Mouse (Mus musculus) liver, postnatal 0 days (tissue): Measurements from ENCODE around the gene Ccl25.

Experiments used
- CTCF ChIP-seq: sonication (generic); IDR thresholded peaks from 2 replicates; pipeline ENCODE4 v1.5.1; 2016; ENCODE audit warnings: antibody characterized with exemption, low read depth
- EP300 ChIP-seq: IDR thresholded peaks from 2 replicates; pipeline ENCODE4 v1.6.1; 2016; ENCODE audit warnings: antibody characterized with exemption, low read depth, mild to moderate bottlenecking

DNA sequence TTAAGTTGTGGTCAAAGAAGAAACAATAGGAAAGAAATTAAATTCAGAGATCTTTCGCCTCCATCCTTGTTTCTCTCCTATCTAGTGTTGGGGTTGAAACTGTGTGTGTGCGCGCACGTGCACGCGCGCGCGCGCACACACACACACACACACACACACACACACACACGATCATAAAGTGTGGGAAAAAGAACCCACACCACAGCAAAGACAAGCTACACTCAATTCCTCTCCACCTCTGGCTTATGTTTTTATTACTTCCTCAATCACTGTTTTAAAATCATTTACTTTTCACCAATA is 5.5 kb upstream of the Ccl25 start:
- TF ChIP-seq CTCF = no peak
- TF ChIP-seq EP300 = no peak; the same call in 1 of the 2 replicates
